Mouse (Mus musculus) forebrain, embryonic 14.5 days (tissue): Measurements from ENCODE around the gene Il1r2. TPM values are rescaled to one million over a fixed set of nuclear protein-coding genes. Genes with fewer than 3 reads are reported as not detected.

Source experiments
- ATAC-seq: fragments of 200-750 bp; cut with Nextera tagmentation; 2 replicates; pipeline ENCODE4 v1.8.0; 2017; ENCODE audit warnings: mild to moderate bottlenecking, moderate library complexity
- DNase-seq: peaks from one replicate; pipeline ENCODE4 v3.0.0-alpha.2; 2015; ENCODE audit warnings: low spot score
- H3K27ac ChIP-seq: fragments of 300-500 bp; sonication (generic); 2 replicates; pipeline ENCODE4 v1.5.1; 2014; ENCODE audit warnings: low read depth, mild to moderate bottlenecking, control low read depth, low read length, moderate library complexity
- H3K27me3 ChIP-seq: fragments of 300-500 bp; sonication (generic); replicated peaks from 2 replicates; pipeline ENCODE4 v1.6.1; 2014; ENCODE audit warnings: low read length, control low read depth, mixed read lengths; ENCODE audit not compliant: control insufficient read depth, insufficient read depth
- H3K36me3 ChIP-seq: fragments of 300-500 bp; sonication (generic); 2 replicates; pipeline ENCODE4 v1.6.1; 2014; ENCODE audit warnings: low read length, control low read depth; ENCODE audit not compliant: control insufficient read depth, insufficient read depth
- H3K4me1 ChIP-seq: fragments of 300-500 bp; sonication (generic); 2 replicates; pipeline ENCODE4 v1.6.1; 2014; ENCODE audit warnings: antibody characterized with exemption, low read length, control low read depth; ENCODE audit not compliant: control insufficient read depth, insufficient read depth
- H3K4me2 ChIP-seq: fragments of 300-500 bp; sonication (generic); 2 replicates; pipeline ENCODE4 v1.6.1; 2014; ENCODE audit warnings: mild to moderate bottlenecking, control low read depth, low read length
- H3K4me3 ChIP-seq: fragments of 300-500 bp; sonication (generic); 2 replicates; pipeline ENCODE4 v1.5.1; 2014; ENCODE audit warnings: low read depth, low read length, control low read depth
- H3K9ac ChIP-seq: fragments of 300-500 bp; sonication (generic); 2 replicates; pipeline ENCODE4 v1.6.1; 2014; ENCODE audit warnings: mild to moderate bottlenecking, low read length, control low read depth, moderate library complexity
- H3K9me3 ChIP-seq: fragments of 300-500 bp; sonication (generic); replicated peaks from 2 replicates; pipeline ENCODE4 v1.6.1; 2016; ENCODE audit warnings: low read length, control low read depth, mixed read lengths; ENCODE audit not compliant: control insufficient read depth
- WGBS: fragments of 180-500 bp; shearing (Covaris S2); extraction: QIAGEN DNeasy Blood & Tissue Kit; methylation state at CpG from one replicate; pipeline ENCODE4 v1.1.7; 2014; 5-methylcytosine and 5-hydroxymethylcytosine counted together
- polyA plus RNA-seq: library from polyadenylated mRNA; unstranded; fragments of >200 nt; fragmentation: Nextera tagmentation; extraction: Ambion mirVana; gene quantifications from 2 replicates; pipeline ENCODE4 v1.2.1, GENCODE M21; 2014

Gene Il1r2
- polyA plus RNA-seq, 1 experiment from 2014 or later: 0.38 TPM

DNA sequence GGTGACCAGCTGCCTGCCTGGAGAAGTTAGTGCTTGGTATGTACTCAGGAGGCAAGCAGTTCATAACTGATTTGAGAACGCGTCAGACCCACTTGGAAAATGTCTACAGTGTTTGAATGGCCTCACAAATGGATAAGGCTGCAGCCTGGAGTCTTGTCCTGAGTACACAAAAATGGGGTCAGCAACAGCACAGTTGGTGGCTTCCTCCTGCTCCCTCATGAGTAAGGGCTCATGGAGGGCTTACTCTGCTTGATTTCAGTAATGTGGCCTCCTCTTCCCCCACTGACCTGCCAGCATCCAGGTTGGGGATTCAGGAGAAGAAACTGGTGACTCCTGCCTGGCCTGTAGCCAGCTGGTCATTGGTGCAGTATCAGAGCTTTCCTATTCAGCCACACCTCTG lies 42.3 kb upstream of the Il1r2 start:
- Histone ChIP-seq H3K9ac (no peak overlapping the region), H3K9me3 (no peaks in the 10 kb centered on the region), H3K4me3 (no peak overlapping the region), H3K4me1 (no peaks in the 10 kb centered on the region), H3K27me3 (no peaks in the 10 kb centered on the region), H3K4me2 (no peak overlapping the region), H3K36me3 (peaks cover 24% of the 10 kb centered on the region), H3K27ac (no peak overlapping the region)
- DNase-seq (no peak), ATAC-seq (no peak)
- WGBS: 85% methylated on average over 2 of the region's 2 CpGs

DNA sequence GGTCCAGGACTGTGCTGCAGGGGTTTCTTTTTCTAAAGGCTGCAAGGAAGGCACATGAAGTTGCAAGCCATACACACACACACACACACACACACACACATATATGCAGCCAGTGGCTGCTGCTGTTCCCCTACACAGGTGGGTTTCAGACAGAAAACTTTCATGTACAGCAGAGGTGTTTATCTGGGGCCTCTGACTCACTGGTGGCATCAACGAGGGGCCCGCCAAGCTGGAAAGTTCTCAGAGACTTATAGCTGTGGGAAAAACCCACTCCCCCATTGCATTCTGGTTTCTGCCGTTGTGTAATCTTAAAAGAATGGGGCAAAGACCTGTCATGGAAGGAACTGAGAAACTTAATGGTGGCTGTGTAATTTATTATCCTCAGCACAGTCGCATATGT lies 40.6 kb upstream of the Il1r2 start:
- no peak for ATAC-seq
- no peak overlapping the region for H3K4me3 ChIP-seq
- H3K27ac ChIP-seq: no peak overlapping the region

DNA sequence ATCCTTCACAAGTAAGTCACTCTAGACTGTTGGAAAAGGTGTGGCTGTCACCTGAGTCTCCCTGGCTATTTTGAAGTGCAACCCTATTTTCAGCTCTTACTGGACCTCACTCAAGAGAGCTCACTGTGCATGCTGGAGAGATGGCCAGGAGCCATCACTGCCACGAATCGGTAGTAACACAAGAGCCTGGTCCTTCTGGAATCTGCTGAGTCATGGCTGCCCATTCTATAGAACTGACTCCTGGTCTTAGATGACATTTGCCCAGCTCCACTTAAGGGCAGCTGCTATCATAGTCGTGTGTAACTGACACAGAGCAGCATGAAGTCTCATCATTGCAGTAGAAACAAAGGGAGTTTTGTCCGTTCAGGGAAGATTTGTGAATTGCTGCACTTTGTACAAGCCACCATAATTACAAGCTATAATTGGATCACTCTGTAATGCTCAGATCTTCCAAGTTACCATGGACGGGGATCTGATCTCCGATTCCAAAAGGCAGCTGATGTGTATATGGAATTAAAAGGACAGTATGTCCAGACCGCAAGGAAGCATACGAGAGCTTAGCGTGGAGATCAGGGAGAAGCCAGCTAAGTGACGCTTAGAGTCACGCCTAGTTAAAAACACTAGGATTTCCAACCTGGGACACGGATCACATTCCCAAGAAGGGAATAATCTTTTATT lies 40.0 kb upstream of the Il1r2 start:
- DNase-seq (no peak), ATAC-seq (no peak)
- 66% methylated on average over 12 of the region's 12 CpGs for WGBS
- Histone ChIP-seq H3K4me1 (no peaks in the 10 kb centered on the region), H3K36me3 (peaks cover 7% of the 10 kb centered on the region), H3K4me2 (no peak overlapping the region), H3K9ac (no peak overlapping the region), H3K4me3 (no peak overlapping the region), H3K27me3 (no peaks in the 10 kb centered on the region), H3K9me3 (no peaks in the 10 kb centered on the region), H3K27ac (no peak overlapping the region)

More for the DNA sequence above, 40.6 kb upstream of the Il1r2 start:
- 88% methylated on average over 4 of the region's 4 CpGs for WGBS
- no peaks in the 10 kb centered on the region for H3K4me1 ChIP-seq
- peaks cover 9% of the 10 kb centered on the region for H3K36me3 ChIP-seq
- no peak for DNase-seq
- H3K9ac ChIP-seq: no peak overlapping the region
- H3K4me2 ChIP-seq: no peak overlapping the region
- no peaks in the 10 kb centered on the region for H3K9me3 ChIP-seq
- no peaks in the 10 kb centered on the region for H3K27me3 ChIP-seq

DNA sequence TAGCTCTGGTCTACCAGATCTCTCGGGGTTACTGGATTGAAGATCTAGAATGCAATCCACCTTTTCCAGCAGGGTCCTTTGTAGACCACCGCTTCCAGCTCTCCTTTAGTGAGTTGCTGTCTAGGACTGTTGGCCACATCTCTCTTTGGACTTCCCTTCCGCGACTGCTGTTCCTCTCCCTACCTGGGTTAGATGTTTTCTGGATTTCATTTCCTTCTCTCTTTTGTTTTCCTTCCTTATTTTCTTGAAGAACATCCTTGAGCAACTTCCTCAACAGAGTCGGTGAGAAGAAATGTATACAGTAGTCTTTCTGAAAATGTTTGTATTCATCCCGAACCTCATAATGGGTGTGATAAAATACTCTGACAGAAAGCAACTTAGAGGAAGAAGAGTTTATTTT lies 36.0 kb upstream of the Il1r2 start:
- no peak for ATAC-seq
- 94% methylated on average over 6 of the region's 6 CpGs for WGBS

DNA sequence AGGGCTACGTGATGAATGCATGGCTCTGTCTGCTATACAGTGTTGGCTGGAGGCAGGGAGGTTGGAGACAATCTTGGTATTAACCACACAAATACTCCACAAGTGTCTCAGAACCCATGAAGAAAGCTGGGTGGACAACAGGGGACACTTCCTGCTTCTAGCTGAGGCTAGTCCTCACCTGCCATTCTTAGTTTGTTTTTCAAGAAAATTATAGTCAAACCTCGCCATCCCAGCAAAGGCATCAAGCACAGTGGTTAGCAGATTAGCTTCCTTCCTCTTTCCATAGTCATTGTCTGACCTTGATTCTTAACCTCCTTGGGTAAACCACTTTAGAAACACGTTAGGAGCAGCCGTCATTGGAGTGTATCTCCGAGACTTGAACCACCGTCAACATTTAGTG lies 28.2 kb upstream of the Il1r2 start:
- Histone ChIP-seq H3K9ac (no peak overlapping the region), H3K4me1 (no peaks in the 10 kb centered on the region), H3K4me3 (no peak overlapping the region), H3K36me3 (no peaks in the 10 kb centered on the region), H3K27ac (no peak overlapping the region), H3K9me3 (no peaks in the 10 kb centered on the region), H3K4me2 (no peak overlapping the region), H3K27me3 (no peaks in the 10 kb centered on the region)
- ATAC-seq (no peak), DNase-seq (no peak)
- WGBS: 88% methylated on average over 6 of the region's 6 CpGs

More for the DNA sequence above, 36.0 kb upstream of the Il1r2 start:
- Histone ChIP-seq H3K9me3 (no peaks in the 10 kb centered on the region), H3K4me3 (no peak overlapping the region), H3K36me3 (no peaks in the 10 kb centered on the region), H3K27ac (no peak overlapping the region), H3K4me1 (no peaks in the 10 kb centered on the region), H3K4me2 (no peak overlapping the region), H3K9ac (no peak overlapping the region), H3K27me3 (no peaks in the 10 kb centered on the region)
- DNase-seq: no peak

DNA sequence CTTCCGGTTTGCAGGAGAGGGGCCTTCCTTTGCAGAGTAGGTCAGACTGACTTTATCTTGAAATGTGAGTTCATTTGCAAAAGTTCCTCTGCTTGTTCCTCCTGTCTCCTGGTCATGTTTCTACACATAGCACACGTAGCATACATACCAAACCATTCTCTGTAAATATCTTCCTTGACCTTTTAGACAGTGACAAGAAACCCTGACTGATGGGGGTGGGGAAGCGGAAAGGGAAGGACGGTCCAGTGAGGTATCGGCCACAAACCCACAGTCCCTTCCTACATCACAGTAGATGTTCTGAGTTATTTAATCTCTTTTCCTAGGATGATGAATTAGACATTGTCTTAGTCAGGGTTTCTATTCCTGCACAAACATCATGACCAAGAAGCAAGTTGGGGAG lies 27.3 kb upstream of the Il1r2 start:
- no peak overlapping the region for H3K9ac ChIP-seq
- H3K4me3 ChIP-seq: no peak overlapping the region
- H3K4me1 ChIP-seq: no peaks in the 10 kb centered on the region
- no peaks in the 10 kb centered on the region for H3K27me3 ChIP-seq
- H3K9me3 ChIP-seq: no peaks in the 10 kb centered on the region
- no peaks in the 10 kb centered on the region for H3K36me3 ChIP-seq
- H3K27ac ChIP-seq: no peak overlapping the region
- no peak for ATAC-seq
- WGBS: 90% methylated on average over 5 of the region's 5 CpGs
- no peak overlapping the region for H3K4me2 ChIP-seq
- no peak for DNase-seq

DNA sequence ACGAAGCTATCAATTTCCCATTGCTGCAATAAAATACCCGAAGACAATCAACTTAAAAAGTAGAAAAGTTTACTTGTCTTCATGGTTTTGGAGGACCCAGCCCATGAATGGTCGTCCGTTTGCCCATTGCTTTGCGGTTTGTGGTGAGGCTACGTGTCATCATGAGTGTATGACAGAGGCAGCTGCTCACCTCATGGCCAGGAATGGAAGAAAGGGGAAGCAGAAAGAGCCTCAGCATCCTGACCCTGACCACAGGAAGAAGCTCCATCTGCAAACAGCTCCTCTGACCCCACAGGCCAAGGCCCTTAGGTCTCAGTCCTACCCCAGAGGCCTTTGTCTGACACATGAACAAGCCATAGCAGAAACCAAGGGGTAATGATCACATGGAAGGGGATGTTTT lies 22.7 kb upstream of the Il1r2 start:
- ATAC-seq: no peak
- H3K4me3 ChIP-seq: no peak overlapping the region
- DNase-seq: no peak
- 91% methylated on average over 6 of the region's 6 CpGs for WGBS
- no peaks in the 10 kb centered on the region for H3K27me3 ChIP-seq
- no peaks in the 10 kb centered on the region for H3K4me1 ChIP-seq
- H3K9me3 ChIP-seq: no peaks in the 10 kb centered on the region
- H3K27ac ChIP-seq: no peak overlapping the region
- H3K9ac ChIP-seq: no peak overlapping the region
- H3K36me3 ChIP-seq: no peaks in the 10 kb centered on the region
- H3K4me2 ChIP-seq: no peak overlapping the region

DNA sequence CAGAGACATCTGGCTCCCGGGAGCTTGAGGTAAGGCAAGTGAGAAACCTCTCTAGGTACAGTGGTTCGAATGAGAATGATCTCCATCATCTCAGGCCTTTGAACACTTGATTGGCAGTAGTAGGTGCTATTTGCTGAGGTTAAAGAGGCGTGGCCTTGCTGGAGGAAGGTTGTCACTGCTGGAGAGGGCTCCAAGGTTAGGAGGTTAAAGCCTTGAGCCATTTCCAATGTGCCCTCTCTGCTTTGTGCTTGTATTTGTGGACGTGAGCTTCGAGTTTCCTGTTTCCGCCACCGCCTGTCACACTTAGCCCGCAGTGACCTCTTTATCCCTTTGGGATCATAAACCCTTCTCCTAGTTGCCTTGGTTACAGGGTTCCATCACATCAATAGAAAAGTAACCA lies 21.7 kb upstream of the Il1r2 start:
- Histone ChIP-seq H3K27me3 (no peaks in the 10 kb centered on the region), H3K9me3 (no peaks in the 10 kb centered on the region), H3K36me3 (no peaks in the 10 kb centered on the region), H3K9ac (no peak overlapping the region), H3K4me3 (no peak overlapping the region), H3K4me2 (no peak overlapping the region), H3K27ac (no peak overlapping the region), H3K4me1 (no peaks in the 10 kb centered on the region)
- DNase-seq: no peak
- no peak for ATAC-seq
- WGBS: 79% methylated on average over 8 of the region's 8 CpGs

DNA sequence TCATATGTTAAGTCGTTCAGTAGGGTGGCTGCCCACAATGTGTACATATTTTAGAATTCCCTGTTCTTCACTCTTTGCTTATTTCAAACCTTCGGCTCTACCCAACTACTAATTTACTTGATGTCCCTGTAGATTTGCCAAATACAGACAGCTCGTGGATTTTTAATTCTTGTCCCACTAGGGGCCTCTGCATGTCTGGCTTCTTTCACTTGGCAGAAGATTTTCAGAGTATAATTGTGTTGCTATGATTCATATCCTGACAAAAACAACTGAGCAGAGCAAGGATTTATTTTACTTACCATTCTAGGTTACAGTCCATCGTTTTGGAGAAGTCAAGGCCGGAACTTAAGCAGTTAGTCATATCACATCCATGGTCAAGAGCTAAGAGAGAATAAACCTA lies 20.8 kb upstream of the Il1r2 start:
- no peaks in the 10 kb centered on the region for H3K4me1 ChIP-seq
- H3K9ac ChIP-seq: no peak overlapping the region
- ATAC-seq (no peak), DNase-seq (no peak)
- H3K36me3 ChIP-seq: no peaks in the 10 kb centered on the region
- H3K27me3 ChIP-seq: no peaks in the 10 kb centered on the region
- H3K9me3 ChIP-seq: no peaks in the 10 kb centered on the region
- 85% methylated on average over 5 of the region's 5 CpGs for WGBS
- no peak overlapping the region for H3K27ac ChIP-seq
- no peak overlapping the region for H3K4me2 ChIP-seq
- no peak overlapping the region for H3K4me3 ChIP-seq
